Mouse (Mus musculus) MN1 (cell line): Measurements from ENCODE around the gene Prcd.
"Not testable (repeated sequence)": the region's sequence is repeated elsewhere in the genome, so short reads cannot be mapped to it uniquely, and the experiment has no call there.

Source experiments
- DNase-seq: peaks from one replicate; pipeline ENCODE4 v3.0.0-alpha.2; 2016; ENCODE audit warnings: low spot score

Gene Prcd

DNA sequence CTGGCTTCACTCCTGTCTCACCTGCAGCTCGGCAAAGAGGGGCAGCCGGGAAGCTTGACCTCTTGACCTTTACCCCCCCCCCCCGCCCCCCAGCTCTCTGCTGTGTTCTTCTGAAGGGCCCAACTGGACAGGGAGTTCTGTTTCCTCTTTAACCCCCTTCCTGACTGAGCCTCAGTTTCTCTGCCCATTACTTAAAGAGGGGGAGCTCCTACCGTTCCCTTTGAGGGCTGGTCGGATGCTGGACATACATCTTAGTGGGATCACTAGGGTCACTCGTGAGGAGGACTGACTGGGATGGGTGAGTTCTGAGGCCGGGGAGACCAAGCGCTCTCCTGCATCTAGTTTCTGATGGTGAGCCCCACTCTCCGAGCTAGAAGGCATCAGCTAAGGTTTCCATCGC is at the start of gene Prcd:
Gene Prcd, plus strand, starts transcription at position 301 of the 400 bp plus-strand sequence.
- DNase-seq, result no peak

GRCm38 (mm10) chr11:116604097-116604496 is 49.2 kb upstream of the Prcd start:
- no peak for DNase-seq

DNA sequence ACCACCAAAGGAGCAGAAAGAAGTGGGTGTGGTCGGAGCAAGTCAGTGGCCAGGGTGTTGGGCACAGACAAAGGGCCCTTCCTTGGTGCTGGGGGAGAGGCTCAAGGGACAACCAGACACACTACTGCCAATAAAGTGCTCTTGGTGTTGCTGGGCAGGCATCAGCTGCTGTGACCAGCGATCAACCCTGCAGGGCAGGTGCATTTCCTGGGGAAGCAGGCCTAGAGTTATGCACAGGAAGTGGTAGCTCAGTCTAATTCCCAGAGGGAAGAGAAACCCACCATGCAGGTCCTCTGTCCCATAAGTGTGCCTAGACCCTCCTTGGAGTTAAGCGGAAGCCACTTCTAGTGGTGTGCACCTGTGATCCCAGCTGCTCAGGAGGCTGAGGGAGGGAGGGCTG is 45.6 kb upstream of the Prcd start:
- DNase-seq, result no peak

- DNase-seq, result no peak
These were observed 43.2 kb upstream of the Prcd start for GRCm38 (mm10) chr11:116609965-116610630.

- DNase-seq, result not testable (repeated sequence)
These were observed 42.2 kb upstream of the Prcd start for GRCm38 (mm10) chr11:116611168-116611567.

DNA sequence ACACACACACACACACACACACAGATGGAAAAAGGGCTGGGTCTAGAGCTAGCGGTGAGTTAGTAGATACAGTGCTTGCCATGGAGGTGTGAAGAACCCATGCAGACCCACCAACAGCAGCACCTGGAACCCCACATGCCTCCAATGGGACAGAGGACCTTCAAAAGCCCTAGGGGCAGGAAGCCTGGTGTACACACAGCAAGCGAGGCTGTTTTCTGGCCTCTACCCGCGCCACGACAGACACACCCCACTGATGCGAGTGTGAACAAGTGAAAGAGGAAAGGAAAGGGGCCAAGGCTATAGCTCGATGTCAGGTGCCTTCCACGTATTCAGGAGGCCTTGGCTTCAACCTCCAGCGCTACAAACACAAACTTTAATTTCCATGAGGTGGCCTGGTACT is 41.5 kb upstream of the Prcd start:
- DNase-seq, result no peak

GRCm38 (mm10) chr11:116612554-116612953 is 40.8 kb upstream of the Prcd start:
- DNase-seq, result no peak

DNA sequence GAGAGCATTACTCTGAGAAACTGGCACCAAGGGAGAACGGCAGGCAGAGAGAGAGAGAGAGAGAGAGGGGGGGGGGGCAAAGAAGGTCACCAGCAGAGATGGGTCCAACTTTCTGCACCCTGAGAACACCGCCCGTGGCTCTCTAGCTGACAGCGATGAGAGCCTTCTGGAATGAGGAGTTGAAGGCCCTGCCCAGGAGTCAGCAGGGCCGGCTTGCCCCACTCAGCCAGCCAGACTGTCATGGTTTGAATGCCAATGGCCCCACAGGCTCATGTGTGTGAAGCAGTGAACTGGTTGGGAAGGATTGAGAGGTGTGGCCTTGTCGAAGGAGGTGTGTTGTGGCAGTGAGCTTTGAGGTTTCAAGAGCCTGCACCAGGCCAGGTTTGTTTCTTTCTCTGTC is 40.1 kb upstream of the Prcd start:
- no peak for DNase-seq

- no peak for DNase-seq
These were observed 37.4 kb upstream of the Prcd start for GRCm38 (mm10) chr11:116615735-116616437.

GRCm38 (mm10) chr11:116616438-116617118 is 36.8 kb upstream of the Prcd start:
- no peak for DNase-seq

GRCm38 (mm10) chr11:116617641-116618040 is 35.7 kb upstream of the Prcd start:
- DNase-seq, result no peak

DNA sequence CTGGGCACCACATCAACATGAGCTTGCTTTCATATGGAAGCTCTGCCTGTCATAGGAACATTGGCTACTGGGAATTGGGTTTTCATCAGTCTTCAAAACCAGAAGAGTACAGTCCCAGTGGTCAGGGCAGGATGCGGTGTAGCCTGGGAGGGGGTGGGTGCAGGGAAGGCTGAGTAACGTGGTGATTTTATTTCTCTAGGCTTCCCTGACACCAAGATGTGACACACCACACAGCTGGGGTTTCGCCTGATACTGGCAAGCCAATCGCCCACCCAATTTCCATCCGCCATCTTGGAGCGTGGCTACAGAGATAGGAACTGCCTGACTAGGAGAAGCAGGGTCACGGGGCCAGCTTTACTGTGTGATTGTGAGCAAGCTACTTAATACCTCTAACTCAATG is 34.7 kb upstream of the Prcd start:
- DNase-seq, result no peak

DNA sequence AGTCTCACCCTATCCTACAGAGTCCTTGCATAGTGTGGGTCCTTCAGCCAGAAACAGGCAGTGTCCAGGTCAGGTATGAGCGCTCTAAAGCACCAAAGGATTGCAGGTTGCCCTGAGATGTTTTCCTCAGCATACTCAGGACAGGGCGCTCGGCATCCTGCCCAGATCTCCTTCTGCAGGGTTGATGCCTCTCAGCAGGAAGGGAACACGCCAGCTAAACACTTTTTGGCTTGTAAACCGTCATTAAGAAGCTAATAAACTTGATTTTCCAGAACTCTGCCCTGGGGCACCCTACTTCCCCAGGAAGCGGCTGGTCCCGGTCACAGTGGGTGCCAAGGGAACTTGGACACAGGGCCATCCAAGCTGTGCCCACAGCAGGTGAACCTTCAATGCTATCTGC is 34.2 kb upstream of the Prcd start:
- DNase-seq, result no peak

- DNase-seq, result no peak
These were observed 33.8 kb upstream of the Prcd start for GRCm38 (mm10) chr11:116619561-116619960.

GRCm38 (mm10) chr11:116620073-116620472 is 33.3 kb upstream of the Prcd start:
- DNase-seq, result no peak

DNA sequence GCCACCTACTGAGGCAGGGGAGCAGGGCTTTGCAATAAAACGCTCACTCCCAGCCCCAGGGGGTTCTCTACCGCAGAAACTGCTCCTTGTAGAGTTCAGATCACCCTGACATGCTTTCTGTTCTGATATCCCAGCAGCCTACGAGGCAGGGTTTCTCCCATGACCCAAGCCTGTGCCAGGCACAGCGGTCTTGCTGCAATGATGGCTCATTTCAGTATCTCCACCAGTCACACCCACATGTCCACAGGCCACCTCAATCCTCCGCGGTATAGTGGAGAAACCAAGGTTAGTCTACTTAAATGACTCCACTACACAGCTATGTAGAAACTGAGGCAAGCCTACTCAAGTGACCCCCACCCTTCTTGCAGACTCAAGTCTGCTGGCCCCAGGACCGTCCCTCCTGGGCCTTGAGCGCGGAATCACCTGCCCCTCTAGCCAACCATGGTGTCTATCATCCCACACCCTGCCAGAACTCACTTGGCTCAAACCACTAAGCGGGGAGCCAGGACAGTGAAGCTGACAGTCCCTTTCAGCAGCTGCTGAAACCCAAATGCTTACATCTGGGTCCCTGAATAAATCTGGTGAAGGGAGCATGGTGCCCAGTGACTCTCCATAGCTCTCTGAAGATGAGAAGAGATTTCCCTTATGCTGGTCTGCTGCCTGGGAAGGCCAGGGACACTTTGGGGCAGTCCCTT is 32.6 kb upstream of the Prcd start:
- DNase-seq, result no peak

DNA sequence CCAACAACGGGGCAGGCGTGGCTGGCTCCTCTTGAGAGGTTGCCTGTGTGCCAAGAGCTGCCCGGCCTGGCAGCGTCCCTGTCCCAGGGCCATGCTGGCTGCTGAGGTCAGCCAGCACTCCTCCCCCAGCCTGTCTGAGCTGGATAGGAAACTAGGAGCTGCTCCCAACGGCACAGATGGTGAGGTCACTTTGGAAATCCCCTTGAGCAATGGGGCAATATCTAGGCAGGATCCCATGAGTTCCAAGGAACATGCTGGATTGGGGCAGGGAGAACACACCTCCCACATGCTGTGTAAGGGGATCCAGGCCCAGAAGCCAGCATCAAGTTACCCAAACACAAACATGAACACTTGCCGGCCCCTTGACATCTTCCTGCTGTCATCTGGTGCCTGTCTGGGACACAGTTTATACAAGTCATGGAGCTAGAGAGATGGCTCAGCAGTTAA is 32.1 kb upstream of the Prcd start:
- DNase-seq, result peak; percentile 91

DNA sequence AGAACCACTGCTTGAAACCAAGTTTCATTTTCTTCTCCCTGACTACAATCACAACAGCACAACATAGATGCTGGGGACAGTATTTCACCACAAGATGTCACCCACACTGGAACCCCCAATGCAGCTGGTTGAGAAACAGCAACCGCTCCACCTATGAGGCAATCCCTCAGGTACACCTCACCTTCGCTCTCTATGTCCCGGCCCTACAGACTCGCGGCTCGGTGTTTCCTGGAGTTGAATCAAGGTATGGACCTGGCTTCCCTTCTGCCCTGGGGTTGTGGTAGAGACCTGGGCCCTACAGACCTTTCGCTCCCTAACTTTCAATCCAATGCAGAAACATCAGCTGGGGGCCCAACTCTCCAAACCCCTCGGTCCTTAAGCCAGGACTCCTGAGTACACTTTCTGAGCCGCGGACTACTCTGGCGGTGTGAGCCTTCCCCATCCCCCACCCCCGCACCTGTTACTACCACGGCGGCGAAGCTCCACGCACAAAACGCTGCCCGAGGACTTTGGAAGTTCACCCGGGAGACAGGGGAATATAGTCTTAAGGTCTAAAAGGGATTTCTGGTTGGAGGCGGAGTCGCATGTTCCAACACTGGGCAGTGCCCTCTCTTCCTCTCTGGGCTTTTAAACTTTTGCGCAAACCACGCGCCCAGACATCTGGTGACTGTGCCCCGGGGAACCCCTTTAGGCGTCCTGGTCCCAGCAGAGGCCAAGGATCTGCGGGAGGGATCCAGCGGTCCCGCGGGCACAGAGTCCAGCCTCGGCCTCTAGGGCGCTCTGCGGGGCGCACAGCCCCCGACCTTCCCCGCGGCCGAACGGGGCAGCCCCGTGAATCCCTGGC is 29.8 kb upstream of the Prcd start:
- DNase-seq, result no peak

GRCm38 (mm10) chr11:116624131-116624832 is 29.1 kb upstream of the Prcd start:
- no peak for DNase-seq

GRCm38 (mm10) chr11:116625081-116626000 is 28.0 kb upstream of the Prcd start:
- DNase-seq, result no peak
